Mouse (Mus musculus) forebrain, embryonic 12.5 days (tissue): ENCODE results near the gene Srp54b. TPM values are rescaled to one million over a fixed set of nuclear protein-coding genes. Genes with fewer than 3 reads are reported as not detected.
"Not testable (repeated sequence)": the region's sequence is repeated elsewhere in the genome, so short reads cannot be mapped to it uniquely, and the experiment has no call there.

ENCODE experiments used
- ATAC-seq: fragments of 200-750 bp; cut with Nextera tagmentation; 2 replicates; pipeline ENCODE4 v1.8.0; 2017; ENCODE audit warnings: moderate TSS enrichment; ENCODE audit not compliant: low FRiP score
- H3K27ac ChIP-seq: fragments of 300-500 bp; sonication (generic); 2 replicates; pipeline ENCODE4 v1.5.1; 2016; ENCODE audit warnings: mild to moderate bottlenecking
- H3K27me3 ChIP-seq: fragments of 300-500 bp; sonication (generic); 2 replicates; pipeline ENCODE4 v1.6.1; 2016; ENCODE audit warnings: mild to moderate bottlenecking
- H3K36me3 ChIP-seq: fragments of 300-500 bp; sonication (generic); replicated peaks from 2 replicates; pipeline ENCODE4 v1.6.1; 2016; ENCODE audit warnings: mild to moderate bottlenecking
- H3K4me1 ChIP-seq: fragments of 300-500 bp; sonication (generic); 2 replicates; pipeline ENCODE4 v1.6.1; 2016
- H3K4me2 ChIP-seq: fragments of 300-500 bp; sonication (generic); 2 replicates; pipeline ENCODE4 v1.6.1; 2016; ENCODE audit warnings: mild to moderate bottlenecking, moderate library complexity
- H3K4me3 ChIP-seq: fragments of 300-500 bp; sonication (generic); replicated peaks from 2 replicates; pipeline ENCODE4 v1.5.1; 2016; ENCODE audit warnings: mild to moderate bottlenecking
- H3K9ac ChIP-seq: fragments of 300-500 bp; sonication (generic); 2 replicates; pipeline ENCODE4 v1.6.1; 2016; ENCODE audit warnings: mild to moderate bottlenecking
- H3K9me3 ChIP-seq: fragments of 300-500 bp; sonication (generic); 2 replicates; pipeline ENCODE4 v1.6.1; 2016
- WGBS: fragments of 180-500 bp; shearing (Covaris S2); methylation state at CpG from one replicate; pipeline ENCODE4 v1.1.7; 2016; 5-methylcytosine and 5-hydroxymethylcytosine counted together
- polyA plus RNA-seq: library from polyadenylated mRNA; unstranded; fragments of >200 nt; fragmentation: Nextera tagmentation; extraction: Ambion mirVana; gene quantifications from 2 replicates; pipeline ENCODE4 v1.2.1, GENCODE M21; 2016

Gene Srp54b
- polyA plus RNA-seq, 1 experiment from 2014 or later: 62.2 TPM

DNA sequence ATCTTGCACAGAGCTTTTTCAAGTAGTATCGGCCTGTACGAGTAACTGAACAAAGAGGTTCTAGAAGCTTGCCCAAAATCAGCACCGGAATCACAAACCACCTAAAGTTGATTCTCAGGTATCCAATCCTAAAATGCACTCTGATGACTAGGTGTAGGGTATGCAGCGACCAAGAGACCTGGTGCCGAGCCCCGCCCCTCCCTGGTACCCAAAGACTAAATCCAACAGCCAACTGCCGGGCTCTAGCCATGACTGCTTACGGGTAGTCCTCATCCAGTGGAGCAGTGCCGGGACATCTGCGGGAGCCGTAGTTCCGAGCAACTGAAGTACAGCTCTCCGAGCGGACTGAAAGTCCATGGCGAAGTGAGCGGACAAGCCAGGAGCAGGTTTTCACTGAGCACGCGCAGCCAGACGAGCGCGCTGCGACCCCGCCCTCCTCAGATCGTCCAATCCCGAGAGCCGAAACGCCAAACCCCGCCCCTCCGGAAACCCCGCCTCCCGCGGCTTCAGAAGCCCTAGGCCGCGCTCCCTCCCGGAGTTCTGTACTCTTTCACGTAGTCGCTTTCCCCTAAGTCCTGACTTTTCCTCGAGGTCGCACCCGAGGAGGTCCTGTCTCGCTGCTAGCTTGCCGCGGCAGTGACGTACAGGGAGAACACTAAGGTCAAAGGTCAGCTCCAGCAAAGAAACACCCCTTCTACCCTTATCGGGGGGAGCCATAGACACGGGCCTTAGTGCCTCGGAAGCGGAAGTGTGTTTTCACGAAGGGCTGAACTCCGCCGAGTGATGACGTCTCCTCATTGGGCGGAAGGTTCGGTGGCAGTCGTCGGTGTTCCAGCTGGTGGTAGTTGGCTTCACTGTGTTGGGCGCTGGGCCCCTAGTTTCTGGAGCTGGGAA lies 75.0 kb downstream of the Srp54b start, which contains the start of gene Srp54c:
Srp54c (plus strand) TSS at position 543 of the 894 bp plus-strand sequence.
- H3K27me3 ChIP-seq, H3K36me3 ChIP-seq, H3K9ac ChIP-seq, H3K9me3 ChIP-seq, H3K27ac ChIP-seq, H3K4me2 ChIP-seq, H3K4me1 ChIP-seq: not testable (repeated sequence)
- ATAC-seq: peak; percentile 98
- H3K4me3 ChIP-seq: peak within 1 kb of the TSS; percentile 40
- WGBS: no CpG with 5 or more reads among the region's 57 CpGs

DNA sequence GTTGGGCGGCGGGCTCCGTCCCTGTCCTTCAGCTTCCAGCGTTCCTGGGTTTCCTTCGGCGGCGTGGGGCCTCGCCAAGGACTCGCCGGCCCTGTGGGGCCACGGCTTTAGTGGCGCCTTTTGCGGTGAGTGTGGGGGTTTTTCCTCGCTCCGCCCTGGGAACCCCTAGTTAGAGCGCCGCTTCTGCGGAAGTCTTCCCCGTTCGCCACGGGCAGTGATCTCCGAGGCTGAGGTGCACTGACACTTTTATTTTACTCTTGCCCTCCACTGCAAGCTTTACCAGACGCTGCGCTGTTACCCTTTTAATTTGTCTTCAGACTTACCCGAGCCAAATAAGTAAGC lies 75.6 kb downstream of the Srp54b start:
- not testable (repeated sequence) for ATAC-seq, H3K9ac ChIP-seq, H3K36me3 ChIP-seq, H3K4me1 ChIP-seq, H3K27ac ChIP-seq, H3K27me3 ChIP-seq, H3K9me3 ChIP-seq, H3K4me2 ChIP-seq
- peak overlapping the region; percentile 40 for H3K4me3 ChIP-seq
- under 1% methylated on average over 11 of the region's 25 CpGs for WGBS

Other genes with a start within 250 kb of the Srp54b start
- gene Gm20403, start 168.6 kb upstream of the Srp54b start, polyA plus RNA-seq: not detected in 2 replicates
- 40.5 and 42.8 TPM in 2 replicates for gene Baz1a, start 140.8 kb upstream of the Srp54b start, polyA plus RNA-seq
- 35.8 and 36.7 TPM in 2 replicates for gene 2700097O09Rik, start 75.0 kb upstream of the Srp54b start, polyA plus RNA-seq
- gene Srp54a, start 74.8 kb upstream of the Srp54b start, polyA plus RNA-seq: 144 and 166 TPM in 2 replicates
- gene Fam177a, start 30.6 kb upstream of the Srp54b start, polyA plus RNA-seq: 16.2 and 19.1 TPM in 2 replicates
- gene 1700047I17Rik2, start 44.5 kb downstream of the Srp54b start, polyA plus RNA-seq: 0.86 TPM in 1 of 2 replicates, not detected in the other
- 74.9 and 79.2 TPM in 2 replicates for gene Srp54c, start 75.1 kb downstream of the Srp54b start, polyA plus RNA-seq
- 13.2 and 14.1 TPM in 2 replicates for gene 1110008L16Rik, start 144.5 kb downstream of the Srp54b start, polyA plus RNA-seq
- 27.1 and 28.3 TPM in 2 replicates for gene Ppp2r3c, start 147.9 kb downstream of the Srp54b start, polyA plus RNA-seq
- gene Psma6, start 229.1 kb downstream of the Srp54b start, polyA plus RNA-seq: 425 and 437 TPM in 2 replicates